Mouse (Mus musculus) lung, embryonic 15.5 days (tissue): ENCODE measurements around the gene Arhgap30. TPM values are rescaled to one million over a fixed set of nuclear protein-coding genes. Genes with fewer than 3 reads are reported as not detected.
A peak's percentile ranks its signal among the peaks of the same experiment; 100 is the strongest.

Source experiments
- ATAC-seq: fragments of 200-750 bp; cut with Nextera tagmentation; 2 replicates; pipeline ENCODE4 v1.8.0; 2017; ENCODE audit warnings: moderate number of reproducible peaks, borderline replicate concordance; ENCODE audit not compliant: low FRiP score, low TSS enrichment; ENCODE audit errors: extremely low read depth
- H3K27ac ChIP-seq: fragments of 300-500 bp; sonication (generic); 2 replicates; pipeline ENCODE4 v1.5.1; 2015; ENCODE audit warnings: moderate library complexity, mild to moderate bottlenecking, inconsistent platforms
- H3K27me3 ChIP-seq: fragments of 300-500 bp; sonication (generic); 2 replicates; pipeline ENCODE4 v1.6.1; 2015; ENCODE audit warnings: inconsistent platforms
- H3K36me3 ChIP-seq: fragments of 300-500 bp; sonication (generic); 2 replicates; pipeline ENCODE4 v1.6.1; 2015; ENCODE audit warnings: inconsistent platforms
- H3K4me1 ChIP-seq: fragments of 300-500 bp; sonication (generic); 2 replicates; pipeline ENCODE4 v1.6.1; 2015; ENCODE audit warnings: inconsistent platforms
- H3K4me2 ChIP-seq: fragments of 300-500 bp; sonication (generic); 2 replicates; pipeline ENCODE4 v1.6.1; 2015; ENCODE audit warnings: inconsistent platforms, mild to moderate bottlenecking, moderate library complexity
- H3K4me3 ChIP-seq: fragments of 300-500 bp; sonication (generic); 2 replicates; pipeline ENCODE4 v1.5.1; 2015; ENCODE audit warnings: mild to moderate bottlenecking, inconsistent platforms
- H3K9ac ChIP-seq: fragments of 300-500 bp; sonication (generic); 2 replicates; pipeline ENCODE4 v1.6.1; 2015; ENCODE audit warnings: inconsistent platforms
- H3K9me3 ChIP-seq: fragments of 300-500 bp; sonication (generic); 2 replicates; pipeline ENCODE4 v1.6.1; 2016; ENCODE audit warnings: inconsistent platforms
- WGBS: fragments of 180-500 bp; shearing (Covaris S2); methylation state at CpG from one replicate; pipeline ENCODE4 v1.1.7; 2015; 5-methylcytosine and 5-hydroxymethylcytosine counted together
- polyA plus RNA-seq: library from polyadenylated mRNA; unstranded; fragments of >200 nt; fragmentation: Nextera tagmentation; extraction: Ambion mirVana; gene quantifications from 2 replicates; pipeline ENCODE4 v1.2.1, GENCODE M21; 2015

Gene Arhgap30
- polyA plus RNA-seq, 1 experiment from 2014 or later, result 3.4 TPM

- 73% methylated on average over 11 of the region's 11 CpGs for WGBS
- H3K4me3 ChIP-seq, result no peak overlapping the region
- H3K9me3 ChIP-seq, result no peaks in the 10 kb centered on the region
- H3K4me2 ChIP-seq, result no peak overlapping the region
- H3K27ac ChIP-seq, result no peak overlapping the region
- no peak for ATAC-seq
- peaks cover 11% of the 10 kb centered on the region for H3K4me1 ChIP-seq
- H3K36me3 ChIP-seq, result no peaks in the 10 kb centered on the region
- H3K27me3 ChIP-seq, result peaks cover 19% of the 10 kb centered on the region
- H3K9ac ChIP-seq, result no peak overlapping the region
Measured at GRCm38 (mm10) chr1:171382096-171382620, 6.6 kb upstream of the Arhgap30 start.

GRCm38 (mm10) chr1:171384361-171384760 lies 4.4 kb upstream of the Arhgap30 start:
- no peak overlapping the region for H3K4me3 ChIP-seq
- H3K27ac ChIP-seq, result no peak overlapping the region
- no peak for ATAC-seq
- peaks cover 17% of the 10 kb centered on the region for H3K27me3 ChIP-seq
- no peak overlapping the region for H3K4me2 ChIP-seq
- no peaks in the 10 kb centered on the region for H3K9me3 ChIP-seq
- peaks cover 11% of the 10 kb centered on the region for H3K4me1 ChIP-seq
- no peak overlapping the region for H3K9ac ChIP-seq
- WGBS, result 55% methylated on average over 9 of the region's 9 CpGs
- no peaks in the 10 kb centered on the region for H3K36me3 ChIP-seq

- Histone ChIP-seq H3K36me3 (no peaks in the 10 kb centered on the region), H3K27me3 (peaks cover 9% of the 10 kb centered on the region), H3K9me3 (no peaks in the 10 kb centered on the region), H3K9ac (no peak overlapping the region), H3K27ac (no peak overlapping the region), H3K4me3 (no peak overlapping the region), H3K4me2 (no peak overlapping the region), H3K4me1 (peaks cover 3% of the 10 kb centered on the region)
- no peak for ATAC-seq
- 58% methylated on average over 9 of the region's 9 CpGs for WGBS
Measured at GRCm38 (mm10) chr1:171385171-171385570, 3.6 kb upstream of the Arhgap30 start.

- ATAC-seq, result no peak
- Histone ChIP-seq H3K4me3 (no peak overlapping the region), H3K9me3 (no peaks in the 10 kb centered on the region), H3K27ac (no peak overlapping the region), H3K27me3 (no peaks in the 10 kb centered on the region), H3K9ac (no peak overlapping the region), H3K4me2 (no peak overlapping the region), H3K36me3 (no peaks in the 10 kb centered on the region), H3K4me1 (no peaks in the 10 kb centered on the region)
- WGBS, result 18% methylated on average over 6 of the region's 6 CpGs
Measured at GRCm38 (mm10) chr1:171387099-171387498, 1.7 kb upstream of the Arhgap30 start.

GRCm38 (mm10) chr1:171390101-171390500 lies 1.3 kb downstream of the Arhgap30 start:
- ATAC-seq, result no peak
- Histone ChIP-seq H3K36me3 (no peaks in the 10 kb centered on the region), H3K4me1 (no peaks in the 10 kb centered on the region), H3K9me3 (no peaks in the 10 kb centered on the region), H3K4me3 (no peak overlapping the region), H3K4me2 (no peak overlapping the region), H3K27me3 (no peaks in the 10 kb centered on the region), H3K27ac (no peak overlapping the region), H3K9ac (no peak overlapping the region)
- WGBS, result 61% methylated on average over 4 of the region's 4 CpGs

- ATAC-seq, result no peak
- Histone ChIP-seq H3K27ac (no peak overlapping the region), H3K4me3 (no peak overlapping the region), H3K9me3 (no peaks in the 10 kb centered on the region), H3K27me3 (no peaks in the 10 kb centered on the region), H3K4me2 (no peak overlapping the region), H3K36me3 (no peaks in the 10 kb centered on the region), H3K9ac (no peak overlapping the region), H3K4me1 (no peaks in the 10 kb centered on the region)
- 73% methylated on average over 4 of the region's 4 CpGs for WGBS
Measured at GRCm38 (mm10) chr1:171401821-171402220, 13.1 kb downstream of the Arhgap30 start.

GRCm38 (mm10) chr1:171402991-171403390 lies 14.2 kb downstream of the Arhgap30 start:
- Histone ChIP-seq H3K9me3 (no peaks in the 10 kb centered on the region), H3K9ac (no peak overlapping the region), H3K36me3 (no peaks in the 10 kb centered on the region), H3K27ac (no peak overlapping the region), H3K27me3 (0 out of 2 replicates have a peak, but pooled peaks cover 4% of the 10 kb centered on the region), H3K4me1 (no peaks in the 10 kb centered on the region), H3K4me2 (no peak overlapping the region), H3K4me3 (no peak overlapping the region)
- WGBS, result 81% methylated on average over 9 of the region's 9 CpGs
- no peak for ATAC-seq

GRCm38 (mm10) chr1:171407263-171407662 lies 18.5 kb downstream of the Arhgap30 start:
- no peak overlapping the region for H3K4me3 ChIP-seq
- H3K9me3 ChIP-seq, result no peaks in the 10 kb centered on the region
- no peak for ATAC-seq
- no peak overlapping the region for H3K4me2 ChIP-seq
- peaks cover 21% of the 10 kb centered on the region; the same call in 1 of the 2 replicates for H3K27me3 ChIP-seq
- no peak overlapping the region for H3K27ac ChIP-seq
- peaks cover under 1% of the 10 kb centered on the region; the same call in 1 of the 2 replicates for H3K4me1 ChIP-seq
- H3K9ac ChIP-seq, result no peak overlapping the region
- no peaks in the 10 kb centered on the region for H3K36me3 ChIP-seq
- WGBS, result 74% methylated on average over 5 of the region's 5 CpGs

GRCm38 (mm10) chr1:171410231-171410630 lies 21.5 kb downstream of the Arhgap30 start:
- ATAC-seq, result no peak
- WGBS, result 82% methylated on average over 1 of the region's 1 CpGs

GRCm38 (mm10) chr1:171410947-171411484 lies 22.3 kb downstream of the Arhgap30 start, which contains the start of gene Usf1:
Gene Usf1, plus strand, starts transcription at chr1:171411313.
- Histone ChIP-seq H3K36me3 (peaks cover 10% of the 10 kb centered on the region), H3K9ac (peak within 1 kb of the TSS; percentile 95), H3K27me3 (peaks cover 21% of the 10 kb centered on the region; the same call in 1 of the 2 replicates), H3K4me3 (peak within 1 kb of the TSS; percentile 77), H3K27ac (peak within 1 kb of the TSS; percentile 94), H3K4me2 (peak within 1 kb of the TSS; percentile 60), H3K9me3 (no peaks in the 10 kb centered on the region), H3K4me1 (peaks cover 16% of the 10 kb centered on the region)
- 1% methylated on average over 36 of the region's 36 CpGs for WGBS
- peak; percentile 96 for ATAC-seq

More at GRCm38 (mm10) chr1:171410231-171410630, 21.5 kb downstream of the Arhgap30 start:
- Histone ChIP-seq H3K9ac (no peak overlapping the region), H3K4me2 (no peak overlapping the region), H3K36me3 (peaks cover 2% of the 10 kb centered on the region), H3K4me3 (peak overlapping the region; percentile 77; the same call in 1 of the 2 replicates), H3K9me3 (no peaks in the 10 kb centered on the region), H3K4me1 (peaks cover 16% of the 10 kb centered on the region), H3K27me3 (peaks cover 21% of the 10 kb centered on the region; the same call in 1 of the 2 replicates), H3K27ac (no peak overlapping the region)

GRCm38 (mm10) chr1:171411492-171411941 lies 22.8 kb downstream of the Arhgap30 start:
- ATAC-seq, result peak; percentile 68
- Histone ChIP-seq H3K4me2 (peak overlapping the region; percentile 60), H3K4me1 (peaks cover 16% of the 10 kb centered on the region), H3K27me3 (peaks cover 21% of the 10 kb centered on the region; the same call in 1 of the 2 replicates), H3K9me3 (no peaks in the 10 kb centered on the region), H3K27ac (peak overlapping the region; percentile 94), H3K36me3 (peaks cover 15% of the 10 kb centered on the region), H3K9ac (peak overlapping the region; percentile 95), H3K4me3 (peak overlapping the region; percentile 77)
- 0% methylated on average over 32 of the region's 39 CpGs for WGBS

- H3K9ac ChIP-seq, result peak overlapping the region; percentile 95
- WGBS, result under 1% methylated on average over 20 of the region's 20 CpGs
- H3K9me3 ChIP-seq, result no peaks in the 10 kb centered on the region
- H3K4me1 ChIP-seq, result peaks cover 16% of the 10 kb centered on the region
- H3K27me3 ChIP-seq, result peaks cover 21% of the 10 kb centered on the region; the same call in 1 of the 2 replicates
- H3K4me3 ChIP-seq, result peak overlapping the region; percentile 77
- peak; percentile 48; the same call in 1 of the 2 replicates for ATAC-seq
- H3K4me2 ChIP-seq, result peak overlapping the region; percentile 60
- peaks cover 20% of the 10 kb centered on the region for H3K36me3 ChIP-seq
- peak overlapping the region; percentile 94 for H3K27ac ChIP-seq
Measured at GRCm38 (mm10) chr1:171412001-171412441, 23.3 kb downstream of the Arhgap30 start.
